Mouse (Mus musculus) ES-E14 (cell line): ENCODE results near the gene Cstb. TPM values are rescaled to one million over a fixed set of nuclear protein-coding genes. Genes with fewer than 3 reads are reported as not detected.
A peak's percentile ranks its signal among the peaks of the same experiment; 100 is the strongest.
"Not testable (repeated sequence)": the region's sequence is repeated elsewhere in the genome, so short reads cannot be mapped to it uniquely, and the experiment has no call there.

ENCODE experiments used
- DNase-seq: peaks from one replicate; pipeline ENCODE4 v3.0.0-alpha.2; 2013; ENCODE audit warnings: low read depth, low spot score
- H3K27ac ChIP-seq: 2 replicates; pipeline ENCODE4 v1.5.1; 2012; ENCODE audit warnings: low read depth, mild to moderate bottlenecking, low read length, moderate library complexity, mixed read lengths; ENCODE audit not compliant: poor library complexity, insufficient read depth, severe bottlenecking
- H3K36me3 ChIP-seq: 2 replicates; pipeline ENCODE4 v1.6.1; 2012; ENCODE audit warnings: mild to moderate bottlenecking, low read length, moderate library complexity, mixed read lengths; ENCODE audit not compliant: control insufficient read depth, poor library complexity, insufficient read depth, severe bottlenecking
- H3K4me1 ChIP-seq, 2 experiments: fragments of 150-350 bp in 1 of 2; sonication (generic) in 1 of 2; 2 replicates each; pipeline ENCODE4 v1.6.1; 2012; ENCODE audit warnings: low read length in 2 of 2, mild to moderate bottlenecking in 1 of 2, mixed read lengths in 1 of 2; ENCODE audit not compliant: control insufficient read depth in 2 of 2, insufficient read depth in 2 of 2, poor library complexity in 1 of 2
- H3K4me3 ChIP-seq, 2 experiments: fragments of 150-350 bp in 1 of 2; sonication (generic) in 1 of 2; 2 replicates each; pipeline ENCODE4 v1.5.1; 2012; ENCODE audit warnings: low read length in 2 of 2, low read depth in 1 of 2, mild to moderate bottlenecking in 1 of 2, mixed read lengths in 1 of 2; ENCODE audit not compliant: insufficient read depth in 1 of 2, poor library complexity in 1 of 2, severe bottlenecking in 1 of 2
- H3K9ac ChIP-seq: 2 replicates; pipeline ENCODE4 v1.6.1; 2012; ENCODE audit warnings: low read depth, mild to moderate bottlenecking, low read length, mixed read lengths; ENCODE audit not compliant: poor library complexity, insufficient read depth, severe bottlenecking
- H3K9me3 ChIP-seq: fragments of 150-350 bp; sonication (generic); 2 replicates; pipeline ENCODE4 v1.6.1; 2012; ENCODE audit warnings: low read depth, mild to moderate bottlenecking, low read length; ENCODE audit not compliant: control insufficient read depth, insufficient read depth
- CHD2 ChIP-seq: IDR thresholded peaks from 2 replicates; pipeline ENCODE4 v1.6.1; 2014; ENCODE audit warnings: mild to moderate bottlenecking, low read depth, low read length, inconsistent platforms
- HCFC1 ChIP-seq: IDR thresholded peaks from 2 replicates; pipeline ENCODE4 v1.6.1; 2012; ENCODE audit warnings: low read length, inconsistent platforms, borderline replicate concordance; ENCODE audit not compliant: insufficient read depth
- MAFK ChIP-seq: IDR thresholded peaks from 2 replicates; pipeline ENCODE4 v1.6.1; 2014; ENCODE audit warnings: mild to moderate bottlenecking, low read depth, low read length, inconsistent platforms; ENCODE audit not compliant: insufficient read depth
- ZC3H11A ChIP-seq: IDR thresholded peaks from 2 replicates; pipeline ENCODE4 v1.6.1; 2012; ENCODE audit warnings: low read depth, mild to moderate bottlenecking, inconsistent platforms, low read length, borderline replicate concordance
- ZNF384 ChIP-seq: IDR thresholded peaks from 2 replicates; pipeline ENCODE4 v1.6.1; 2012; ENCODE audit warnings: low read depth, low read length, inconsistent platforms
- in situ Hi-C, 2 experiments: fragments of 600-800 bp; cut with MboI; formaldehyde crosslinking; loops; one replicate each; pipeline ENCODE4 v1.15.1; 2025; ENCODE audit warnings: low sequenced_read_pairs in 2 of 2, inconsistent platforms in 1 of 2; ENCODE audit not compliant: unreplicated experiment in 2 of 2
- total RNA-seq: library from RNA; depleted of rRNA; stranded (reverse); fragments of 300-350 nt; gene quantifications from 2 replicates; pipeline ENCODE4 v1.2.3, GENCODE M21; 2012

Gene Cstb
- total RNA-seq, 1 experiment: 150 TPM

DNA sequence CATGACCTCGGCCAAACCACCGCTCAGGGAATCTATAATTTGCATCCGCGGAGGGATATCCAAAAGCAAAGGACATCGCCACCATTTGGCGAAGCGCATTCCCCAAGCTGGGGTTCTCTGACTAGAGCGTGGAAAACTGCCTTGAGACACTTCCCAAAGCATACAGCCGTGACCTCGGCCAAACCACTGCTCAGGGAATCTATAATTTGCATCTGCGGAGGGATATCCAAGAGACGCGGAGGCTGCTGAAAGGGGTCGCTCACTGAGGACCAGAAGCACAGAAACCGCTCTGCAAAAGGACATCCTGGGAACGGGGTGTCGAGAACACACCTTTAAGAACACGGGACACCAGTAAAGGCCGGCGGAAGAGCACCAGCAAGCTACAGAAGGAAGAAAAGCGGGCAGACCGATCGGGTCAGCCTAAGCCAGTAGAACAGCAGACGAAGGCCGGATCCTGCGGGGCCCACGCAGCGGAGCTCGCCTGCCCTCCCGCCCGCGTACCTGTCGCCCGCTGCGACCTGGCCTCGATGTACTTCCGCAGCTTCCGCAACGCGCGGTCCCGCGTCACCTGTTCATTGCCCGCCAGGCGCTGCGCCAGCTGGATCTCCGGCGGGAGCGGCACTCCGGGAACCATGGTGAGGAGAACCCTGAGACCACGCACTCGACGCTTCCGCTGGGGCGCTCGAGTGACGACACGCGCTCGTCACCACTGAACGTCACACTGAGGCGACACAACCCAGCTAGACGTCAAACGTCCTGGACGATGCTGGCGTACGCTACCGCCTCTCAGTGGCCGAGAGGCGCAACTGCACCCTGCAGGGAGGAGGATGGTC, 12.9 kb upstream of the Cstb start, which contains the start of gene Rrp1:
Gene Rrp1, minus strand, starts transcription at position 725 of the 833 bp plus-strand sequence.
- H3K9me3 ChIP-seq: no peaks in the 10 kb centered on the region
- peak within 1 kb of the TSS; percentile 65; the same call in 1 of the 2 replicates for H3K27ac ChIP-seq
- peaks cover 2 to 11% of the 10 kb centered on the region in 2 experiments; a peak in 1 of 4 replicates for H3K4me1 ChIP-seq
- H3K9ac ChIP-seq: peak within 1 kb of the TSS; percentile 92
- peaks cover 31% of the 10 kb centered on the region for H3K36me3 ChIP-seq
- H3K4me3 ChIP-seq: peak within 1 kb of the TSS; percentile 88 to 97
- in situ Hi-C loops: no loop called here
- DNase-seq: peak; percentile 92
- TF ChIP-seq ZC3H11A (peak; percentile 49; the same call in 1 of the 2 replicates), HCFC1 (peak; percentile 82; the same call in 1 of the 2 replicates), CHD2 (no peak)

DNA sequence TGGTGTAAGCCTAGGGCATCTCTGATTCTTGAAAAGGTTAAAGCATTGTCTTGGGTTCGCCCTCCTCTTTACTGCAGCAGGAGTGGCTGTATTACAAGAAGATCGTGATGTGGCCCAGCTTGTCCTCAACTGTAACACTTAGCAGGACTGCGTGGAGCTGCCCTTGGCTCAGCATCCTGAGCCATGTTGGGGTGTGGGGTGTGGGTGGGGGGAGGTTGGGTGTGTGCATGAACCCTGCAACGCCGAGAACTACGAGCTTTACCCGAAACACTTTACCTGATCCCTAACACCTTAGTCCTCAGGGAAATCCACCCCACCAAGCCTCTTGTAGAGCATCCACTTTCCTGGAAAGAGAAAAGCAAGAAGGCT, 12.3 kb upstream of the Cstb start:
- peaks cover 3 to 15% of the 10 kb centered on the region in 2 experiments; a peak in 2 of 4 replicates for H3K4me1 ChIP-seq
- H3K27ac ChIP-seq: no peak overlapping the region
- no peaks in the 10 kb centered on the region for H3K9me3 ChIP-seq
- TF ChIP-seq ZNF384: no peak
- TF ChIP-seq ZC3H11A: no peak
- no peak for TF ChIP-seq HCFC1
- TF ChIP-seq MAFK: no peak
- TF ChIP-seq CHD2: no peak
- peak overlapping the region in 1 of 2 experiments; percentile 22; a peak in 1 of 4 replicates for H3K4me3 ChIP-seq
- in situ Hi-C loops: no loop called here
- DNase-seq: no peak
- H3K9ac ChIP-seq: peak overlapping the region; percentile 14; the same call in 1 of the 2 replicates
- H3K36me3 ChIP-seq: peaks cover 28% of the 10 kb centered on the region

DNA sequence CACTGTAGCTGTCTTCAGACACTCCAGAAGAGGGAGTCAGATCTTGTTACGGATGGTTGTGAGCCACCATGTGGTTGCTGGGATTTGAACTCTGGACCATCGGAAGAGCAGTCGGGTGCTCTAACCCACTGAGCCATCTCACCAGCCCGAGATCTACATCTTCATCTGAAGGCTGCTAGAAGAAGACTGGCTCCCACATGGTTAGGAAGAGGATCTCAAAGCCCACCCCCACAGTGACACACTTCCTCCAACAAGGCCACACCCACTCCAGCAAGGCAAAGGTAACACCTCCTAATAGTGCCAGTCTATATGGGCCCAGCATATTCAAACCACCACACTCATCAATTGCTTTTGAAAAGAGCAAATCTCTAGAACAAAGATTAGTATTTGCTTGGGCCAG, 10.5 kb upstream of the Cstb start:
- in situ Hi-C loops, H3K4me3 ChIP-seq, H3K9ac ChIP-seq, H3K9me3 ChIP-seq, DNase-seq, H3K27ac ChIP-seq: not testable (repeated sequence)
- H3K4me1 ChIP-seq: peaks cover 3 to 15% of the 10 kb centered on the region in 2 experiments; a peak in 2 of 4 replicates
- peaks cover 11% of the 10 kb centered on the region for H3K36me3 ChIP-seq

DNA sequence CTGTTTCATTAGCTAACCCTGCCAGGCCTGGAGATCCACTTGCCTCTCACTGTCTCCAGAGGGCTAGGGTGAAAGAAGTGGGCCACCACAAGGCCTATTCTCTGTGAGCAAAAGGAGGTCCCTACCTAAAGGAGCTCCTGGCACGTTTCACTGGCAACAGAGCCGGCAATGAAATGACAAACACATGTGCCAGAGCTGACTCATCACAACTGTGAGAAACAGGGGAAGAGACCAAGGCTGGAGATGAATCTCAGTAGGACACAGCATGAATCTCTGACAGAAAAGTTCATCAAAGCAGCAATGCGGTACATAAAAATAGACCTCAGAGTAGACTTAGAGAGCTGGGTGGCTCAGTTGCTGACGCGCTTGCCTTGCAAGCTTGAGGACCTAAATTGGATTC, 7.6 kb upstream of the Cstb start:
- Histone ChIP-seq H3K27ac (no peak overlapping the region), H3K36me3 (no peaks in the 10 kb centered on the region), H3K4me3 (no peak overlapping the region), H3K4me1 (peaks cover 3 to 12% of the 10 kb centered on the region in 2 experiments; a peak in 2 of 4 replicates), H3K9ac (peak overlapping the region; percentile 45), H3K9me3 (no peaks in the 10 kb centered on the region)
- in situ Hi-C loops: no loop called here
- TF ChIP-seq ZC3H11A (no peak), MAFK (peak; percentile 41; the same call in 1 of the 2 replicates)
- DNase-seq: no peak

DNA sequence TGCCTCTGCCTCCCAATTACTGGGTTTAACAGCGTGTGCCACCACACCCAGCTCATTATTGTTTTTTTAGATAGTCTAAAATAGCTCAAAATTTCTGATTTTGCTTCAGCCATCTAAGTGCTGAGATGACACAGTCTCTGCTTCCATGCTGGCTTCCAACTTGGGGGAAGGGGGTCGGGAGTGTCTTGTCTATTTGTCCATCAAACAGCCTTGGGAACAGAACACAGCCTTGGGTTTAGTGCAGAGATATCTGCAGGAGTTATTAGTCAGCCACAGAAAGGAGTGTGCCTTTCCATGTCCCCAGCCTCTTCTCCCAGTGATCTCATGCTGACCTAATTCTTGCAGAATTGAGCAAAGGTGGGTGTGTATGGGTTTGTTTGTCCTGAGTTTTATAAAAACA, 6.7 kb upstream of the Cstb start:
- no peak for TF ChIP-seq HCFC1
- TF ChIP-seq MAFK: no peak
- TF ChIP-seq CHD2: no peak
- TF ChIP-seq ZNF384: no peak
- TF ChIP-seq ZC3H11A: no peak
- Histone ChIP-seq H3K9me3 (no peaks in the 10 kb centered on the region), H3K27ac (no peak overlapping the region), H3K4me1 (peaks cover 3 to 12% of the 10 kb centered on the region in 2 experiments; a peak in 2 of 4 replicates), H3K9ac (no peak overlapping the region), H3K36me3 (no peaks in the 10 kb centered on the region), H3K4me3 (no peak overlapping the region)
- in situ Hi-C loops: no loop called here
- DNase-seq: no peak
